Mouse (Mus musculus) heart, adult 8-10 months (tissue): Measurements from ENCODE around the gene Gm11027. TPM values are rescaled to one million over a fixed set of nuclear protein-coding genes. Genes with fewer than 3 reads are reported as not detected.
"Not testable (repeated sequence)": the region's sequence is repeated elsewhere in the genome, so short reads cannot be mapped to it uniquely, and the experiment has no call there.

Experiments
- DNase-seq: peaks from one replicate; pipeline ENCODE4 v3.0.0; 2022; ENCODE audit warnings: low spot score
- total RNA-seq, 4 experiments: library from RNA; stranded (reverse); gene quantifications; 2 replicates each; pipeline ENCODE4 v1.2.4; 2022

The Gm11027 gene
- total RNA-seq: not detected

GRCm38 (mm10) chr12:116275086-116275485 lies at the start of gene Gm11027:
Gene Gm11027 (plus strand): TSS chr12:116275386.
- not testable (repeated sequence) for DNase-seq

- no peak for DNase-seq
These were observed 48.7 kb upstream of the Gm11027 start for GRCm38 (mm10) chr12:116226289-116227057.

- no peak for DNase-seq
These were observed 45.7 kb upstream of the Gm11027 start for GRCm38 (mm10) chr12:116229451-116229850.

- peak; percentile 83 for DNase-seq
These were observed 43.6 kb upstream of the Gm11027 start for GRCm38 (mm10) chr12:116231612-116232011.

GRCm38 (mm10) chr12:116232061-116232460 lies 43.1 kb upstream of the Gm11027 start:
- DNase-seq: peak; percentile 22

GRCm38 (mm10) chr12:116235356-116235755 lies 39.8 kb upstream of the Gm11027 start:
- no peak for DNase-seq

GRCm38 (mm10) chr12:116236658-116237057 lies 38.5 kb upstream of the Gm11027 start:
- DNase-seq: no peak

GRCm38 (mm10) chr12:116238370-116238769 lies 36.8 kb upstream of the Gm11027 start:
- DNase-seq: no peak

- DNase-seq: no peak
These were observed 36.4 kb upstream of the Gm11027 start for GRCm38 (mm10) chr12:116238803-116239202.

GRCm38 (mm10) chr12:116244601-116245000 lies 30.6 kb upstream of the Gm11027 start:
- DNase-seq: no peak

- DNase-seq: no peak
These were observed 20.5 kb upstream of the Gm11027 start for GRCm38 (mm10) chr12:116254652-116255051.

GRCm38 (mm10) chr12:116255636-116256035 lies 19.6 kb upstream of the Gm11027 start:
- no peak for DNase-seq

GRCm38 (mm10) chr12:116258321-116258720 lies 16.9 kb upstream of the Gm11027 start:
- no peak for DNase-seq

- DNase-seq: peak; percentile 84
These were observed 12.4 kb upstream of the Gm11027 start, which contains the start of gene Wdr60 for GRCm38 (mm10) chr12:116262555-116263341. Gene Wdr60 (minus strand): TSS chr12:116263022.

- DNase-seq: no peak
These were observed 10.4 kb upstream of the Gm11027 start for GRCm38 (mm10) chr12:116264756-116265155.

GRCm38 (mm10) chr12:116265275-116265674 lies 9.9 kb upstream of the Gm11027 start:
- DNase-seq: no peak

GRCm38 (mm10) chr12:116269450-116269849 lies 5.7 kb upstream of the Gm11027 start:
- DNase-seq: no peak

- no peak for DNase-seq
These were observed 4.6 kb upstream of the Gm11027 start for GRCm38 (mm10) chr12:116270538-116270937.

GRCm38 (mm10) chr12:116271071-116271470 lies 4.1 kb upstream of the Gm11027 start:
- DNase-seq: no peak

GRCm38 (mm10) chr12:116273733-116274132 lies 1.5 kb upstream of the Gm11027 start:
- DNase-seq: no peak

- no peak for DNase-seq
These were observed 445 bp downstream of the Gm11027 start for GRCm38 (mm10) chr12:116275631-116276030.

- no peak for DNase-seq
These were observed 1.8 kb downstream of the Gm11027 start for GRCm38 (mm10) chr12:116276961-116277360.

GRCm38 (mm10) chr12:116278541-116278940 lies 3.4 kb downstream of the Gm11027 start:
- DNase-seq: no peak
